Mouse (Mus musculus) liver, adult 2 months (tissue): ENCODE measurements around the gene Nrcam. TPM values are rescaled to one million over a fixed set of nuclear protein-coding genes. Genes with fewer than 3 reads are reported as not detected.
A peak's percentile ranks its signal among the peaks of the same experiment; 100 is the strongest.

ENCODE experiments used
- DNase-seq: peaks from one replicate; pipeline ENCODE4 v3.0.0-alpha.2; 2011; ENCODE audit warnings: low read depth, low spot score; ENCODE audit errors: extremely low read depth
- H3K27ac ChIP-seq: fragments of 200-500 bp; replicated peaks from 2 replicates; pipeline ENCODE4 v1.5.1; 2012; ENCODE audit warnings: low read depth, mild to moderate bottlenecking, control low read depth, inconsistent platforms, low read length; ENCODE audit not compliant: insufficient read depth
- H3K27me3 ChIP-seq: fragments of 200-500 bp; 2 replicates; pipeline ENCODE4 v1.6.1; 2012; ENCODE audit warnings: mild to moderate bottlenecking, moderate library complexity, low read length, inconsistent platforms; ENCODE audit not compliant: control insufficient read depth, insufficient read depth
- H3K36me3 ChIP-seq: fragments of 200-500 bp; 2 replicates; pipeline ENCODE4 v1.6.1; 2012; ENCODE audit warnings: low read length, inconsistent platforms; ENCODE audit not compliant: control insufficient read depth, insufficient read depth
- H3K4me1 ChIP-seq: fragments of 200-500 bp; 2 replicates; pipeline ENCODE4 v1.6.1; 2011; ENCODE audit warnings: low read length; ENCODE audit not compliant: control insufficient read depth, insufficient read depth
- H3K4me3 ChIP-seq: fragments of 200-500 bp; 2 replicates; pipeline ENCODE4 v1.5.1; 2011; ENCODE audit warnings: low read depth, mild to moderate bottlenecking, control low read depth, low read length, moderate library complexity; ENCODE audit not compliant: insufficient read depth
- H3K79me2 ChIP-seq: fragments of 200-500 bp; 2 replicates; pipeline ENCODE4 v1.6.1; 2012; ENCODE audit warnings: inconsistent platforms, mild to moderate bottlenecking, low read length, moderate library complexity; ENCODE audit not compliant: control insufficient read depth, insufficient read depth
- H3K9ac ChIP-seq: fragments of 200-500 bp; 2 replicates; pipeline ENCODE4 v1.6.1; 2012; ENCODE audit warnings: low read depth, mild to moderate bottlenecking, control low read depth, inconsistent platforms, low read length
- CTCF ChIP-seq: fragments of 200-500 bp; IDR thresholded peaks from 2 replicates; pipeline ENCODE4 v1.5.1; 2011; ENCODE audit warnings: low read depth, low read length, control low read depth
- POLR2A ChIP-seq: fragments of 200-500 bp; IDR thresholded peaks from 2 replicates; pipeline ENCODE4 v1.6.1; 2011; ENCODE audit warnings: low read length, control low read depth; ENCODE audit not compliant: insufficient read depth; ENCODE audit errors: extremely low read depth
- WGBS: fragments of 180-500 bp; shearing (Covaris S2); methylation state at CpG from one replicate; pipeline ENCODE4 v1.1.7; 2018; 5-methylcytosine and 5-hydroxymethylcytosine counted together
- polyA plus RNA-seq: library from polyadenylated mRNA; depleted of rRNA; stranded (reverse); fragments of >200 nt; gene quantifications from 2 replicates; pipeline ENCODE4 v1.2.3, GENCODE M21; 2012
- total RNA-seq: library from RNA; depleted of rRNA; stranded (reverse); fragments of >200 nt; gene quantifications from 2 replicates; pipeline ENCODE4 v1.2.3, GENCODE M21; 2014

The Nrcam gene
- total and polyA plus RNA-seq, 2 experiments, result not detected

GRCm38 (mm10) chr12:44394901-44395300 lies 66.2 kb downstream of the Nrcam start:
- no peaks in the 10 kb centered on the region for H3K4me1 ChIP-seq
- H3K27me3 ChIP-seq, result no peaks in the 10 kb centered on the region
- peak; percentile 7 for DNase-seq
- H3K36me3 ChIP-seq, result no peaks in the 10 kb centered on the region
- H3K79me2 ChIP-seq, result no peaks in the 10 kb centered on the region
- TF ChIP-seq POLR2A, result no peak
- TF ChIP-seq CTCF, result no peak
- H3K27ac ChIP-seq, result no peak overlapping the region
- H3K4me3 ChIP-seq, result no peak overlapping the region
- WGBS, result 46% methylated on average over 3 of the region's 3 CpGs
- no peak overlapping the region for H3K9ac ChIP-seq

GRCm38 (mm10) chr12:44397782-44398181 lies 69.1 kb downstream of the Nrcam start:
- no peak for DNase-seq
- no peaks in the 10 kb centered on the region for H3K36me3 ChIP-seq
- no peaks in the 10 kb centered on the region for H3K79me2 ChIP-seq
- no peak overlapping the region for H3K4me3 ChIP-seq
- TF ChIP-seq CTCF (no peak), POLR2A (no peak)
- no peak overlapping the region for H3K27ac ChIP-seq
- no peaks in the 10 kb centered on the region for H3K4me1 ChIP-seq
- no peaks in the 10 kb centered on the region for H3K27me3 ChIP-seq
- H3K9ac ChIP-seq, result no peak overlapping the region
- WGBS, result 70% methylated on average over 5 of the region's 5 CpGs

DNA sequence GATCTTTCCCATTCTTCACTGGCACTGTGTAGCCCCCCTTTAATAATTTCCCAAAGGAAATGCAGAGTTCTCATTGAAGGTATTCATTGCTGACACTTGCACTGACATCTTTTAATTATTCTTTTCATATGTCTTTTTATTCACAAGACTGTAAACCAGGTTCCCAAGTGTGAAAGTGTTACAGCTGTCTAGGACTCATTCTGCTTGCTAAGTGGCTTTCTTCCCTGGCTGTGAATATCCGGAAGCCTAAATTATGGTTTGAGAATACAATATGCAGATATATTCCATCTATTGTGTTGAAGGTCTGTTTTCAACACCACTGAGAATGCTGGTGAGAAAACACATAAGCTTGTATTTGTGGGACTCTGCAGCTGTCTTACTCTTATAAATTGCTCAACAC lies 73.4 kb downstream of the Nrcam start:
- TF ChIP-seq POLR2A, result no peak
- no peak for TF ChIP-seq CTCF
- H3K4me1 ChIP-seq, result no peaks in the 10 kb centered on the region
- H3K27ac ChIP-seq, result no peak overlapping the region
- no peak overlapping the region for H3K9ac ChIP-seq
- no peaks in the 10 kb centered on the region for H3K27me3 ChIP-seq
- WGBS, result 85% methylated on average over 1 of the region's 1 CpGs
- no peaks in the 10 kb centered on the region for H3K79me2 ChIP-seq
- no peak overlapping the region for H3K4me3 ChIP-seq
- DNase-seq, result no peak
- no peaks in the 10 kb centered on the region for H3K36me3 ChIP-seq

DNA sequence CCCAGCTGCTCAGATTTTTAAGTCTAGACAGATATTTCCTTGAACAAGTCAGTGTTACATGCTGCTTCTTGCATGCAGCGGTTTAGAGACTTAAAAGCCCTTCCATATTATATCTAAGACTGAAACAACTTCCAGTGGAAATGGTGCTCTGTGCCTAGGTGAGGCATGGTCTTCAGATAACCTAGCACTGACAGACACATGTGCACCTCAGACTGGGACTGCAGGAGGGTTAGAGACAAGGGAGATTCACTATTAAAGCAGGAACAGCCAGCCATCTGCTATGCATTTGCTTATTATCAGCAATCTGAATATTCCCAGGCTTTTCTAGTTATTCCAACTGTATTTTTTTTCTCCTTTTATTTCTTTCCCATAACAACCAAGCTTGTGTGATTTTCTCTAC lies 74.6 kb downstream of the Nrcam start:
- 73% methylated on average over 1 of the region's 1 CpGs for WGBS
- Histone ChIP-seq H3K79me2 (no peaks in the 10 kb centered on the region), H3K27ac (no peak overlapping the region), H3K36me3 (no peaks in the 10 kb centered on the region), H3K4me1 (no peaks in the 10 kb centered on the region), H3K9ac (no peak overlapping the region), H3K4me3 (no peak overlapping the region), H3K27me3 (no peaks in the 10 kb centered on the region)
- TF ChIP-seq CTCF (no peak), POLR2A (no peak)
- no peak for DNase-seq

DNA sequence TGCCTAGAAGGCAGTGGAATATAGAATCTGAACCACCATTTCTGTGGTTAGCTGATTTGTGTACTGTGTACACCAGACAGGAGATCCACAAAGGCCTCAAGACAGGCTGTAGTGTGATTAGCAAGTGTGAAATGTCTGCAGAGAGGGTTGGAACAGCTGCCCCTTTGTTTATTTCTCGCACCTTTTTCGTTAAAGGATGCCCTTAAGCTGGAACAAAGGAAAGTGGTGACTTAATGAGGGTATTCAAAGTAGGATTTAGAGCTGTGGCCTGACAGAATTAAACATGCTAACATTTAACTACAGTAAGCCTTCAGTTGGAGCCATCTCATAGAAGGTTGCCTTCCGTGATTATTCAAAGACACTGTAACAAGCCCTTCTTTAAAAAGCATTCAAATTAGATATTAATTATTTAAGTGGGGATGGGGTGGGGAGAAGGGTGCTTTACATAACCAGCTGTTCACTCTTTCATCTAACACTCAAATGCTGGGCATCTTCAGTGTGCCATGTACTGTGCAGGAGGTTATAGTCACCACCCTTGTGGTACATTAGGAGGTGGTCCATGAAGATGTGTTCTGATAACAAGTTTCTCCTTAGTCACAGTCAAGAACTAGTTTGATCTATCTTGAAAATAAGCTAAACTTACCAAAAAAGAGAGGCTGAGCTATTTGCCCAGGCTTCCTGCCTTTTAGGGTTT lies 75.2 kb downstream of the Nrcam start:
- Histone ChIP-seq H3K27me3 (no peaks in the 10 kb centered on the region), H3K27ac (no peak overlapping the region), H3K79me2 (no peaks in the 10 kb centered on the region), H3K36me3 (no peaks in the 10 kb centered on the region), H3K9ac (no peak overlapping the region), H3K4me3 (no peak overlapping the region), H3K4me1 (no peaks in the 10 kb centered on the region)
- no peak for DNase-seq
- no peak for TF ChIP-seq CTCF
- TF ChIP-seq POLR2A, result no peak
- WGBS, result 47% methylated on average over 3 of the region's 3 CpGs

DNA sequence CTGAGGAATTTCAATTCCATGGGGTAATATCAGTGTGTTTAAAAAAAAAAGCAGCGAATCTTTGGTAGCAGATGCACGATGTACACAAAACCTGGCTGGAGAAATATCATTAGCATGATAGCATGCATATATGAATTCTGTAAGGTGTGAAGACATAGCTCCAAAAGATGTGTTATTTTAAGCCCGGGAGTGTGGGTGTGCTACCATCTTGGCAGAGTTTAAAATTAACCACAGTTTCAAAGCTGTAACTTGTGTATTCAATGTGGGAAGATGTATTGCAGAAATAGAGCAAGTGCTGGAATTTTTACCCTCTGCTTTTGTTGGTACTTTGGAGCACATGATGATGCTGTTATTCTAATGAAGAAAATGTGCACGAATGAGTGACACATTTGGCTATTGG lies 81.1 kb downstream of the Nrcam start:
- Histone ChIP-seq H3K4me1 (no peaks in the 10 kb centered on the region), H3K27me3 (no peaks in the 10 kb centered on the region), H3K36me3 (no peaks in the 10 kb centered on the region), H3K27ac (no peak overlapping the region), H3K79me2 (no peaks in the 10 kb centered on the region), H3K9ac (no peak overlapping the region), H3K4me3 (no peak overlapping the region)
- no peak for DNase-seq
- TF ChIP-seq CTCF, result no peak
- TF ChIP-seq POLR2A, result no peak
- WGBS, result 79% methylated on average over 4 of the region's 4 CpGs
